Mouse (Mus musculus): ENCODE results near the gene Prmt7.

The Prmt7 gene

GRCm38 (mm10) chr8:106219620-106220019 lies 8.9 kb downstream of the Prmt7 start:
- DNase-seq (ENCODE audit: low spot score in 2 of 2), result no peak

- DNase-seq (ENCODE audit: low spot score in 2 of 2), result peak in 1 of 2 experiments; percentile 56
These were observed 15.9 kb downstream of the Prmt7 start for GRCm38 (mm10) chr8:106226589-106226988.

GRCm38 (mm10) chr8:106231536-106231935 lies 20.8 kb downstream of the Prmt7 start:
- no peak for DNase-seq (ENCODE audit: low spot score in 2 of 2)

GRCm38 (mm10) chr8:106232751-106233150 lies 22.0 kb downstream of the Prmt7 start:
- no peak for DNase-seq (ENCODE audit: low spot score in 2 of 2)

GRCm38 (mm10) chr8:106234567-106235261 lies 24.0 kb downstream of the Prmt7 start:
- DNase-seq (ENCODE audit: low spot score in 2 of 2), result no peak

- no peak for DNase-seq (ENCODE audit: low spot score in 2 of 2)
These were observed 26.4 kb downstream of the Prmt7 start for GRCm38 (mm10) chr8:106237106-106237505.

- DNase-seq (ENCODE audit: low spot score in 2 of 2), result no peak
These were observed 39.5 kb downstream of the Prmt7 start for GRCm38 (mm10) chr8:106250186-106250585.

GRCm38 (mm10) chr8:106258169-106258568 lies 47.4 kb downstream of the Prmt7 start:
- DNase-seq (ENCODE audit: low spot score in 2 of 2), result no peak

- DNase-seq (ENCODE audit: low spot score in 2 of 2), result no peak
These were observed 49.0 kb downstream of the Prmt7 start for GRCm38 (mm10) chr8:106259579-106260255.

- no peak for DNase-seq (ENCODE audit: low spot score in 2 of 2)
These were observed 50.2 kb downstream of the Prmt7 start for GRCm38 (mm10) chr8:106260894-106261293.

GRCm38 (mm10) chr8:106262343-106262742 lies 51.6 kb downstream of the Prmt7 start:
- no peak for DNase-seq (ENCODE audit: low spot score in 2 of 2)

- DNase-seq (ENCODE audit: low spot score in 2 of 2), result no peak
These were observed 53.2 kb downstream of the Prmt7 start for GRCm38 (mm10) chr8:106263928-106264327.

- no peak for DNase-seq (ENCODE audit: low spot score in 2 of 2)
These were observed 54.7 kb downstream of the Prmt7 start for GRCm38 (mm10) chr8:106265398-106265797.

- DNase-seq (ENCODE audit: low spot score in 2 of 2), result no peak
These were observed 58.1 kb downstream of the Prmt7 start for GRCm38 (mm10) chr8:106268710-106269346.

- DNase-seq (ENCODE audit: low spot score in 2 of 2), result peak; percentile 56 to 71
These were observed 60.1 kb downstream of the Prmt7 start for GRCm38 (mm10) chr8:106270804-106271203.

- no peak for DNase-seq (ENCODE audit: low spot score in 2 of 2)
These were observed 60.6 kb downstream of the Prmt7 start for GRCm38 (mm10) chr8:106271378-106271777.

- DNase-seq (ENCODE audit: low spot score in 2 of 2), result no peak
These were observed 62.7 kb downstream of the Prmt7 start for GRCm38 (mm10) chr8:106273468-106273867.

GRCm38 (mm10) chr8:106276709-106277317 lies 66.1 kb downstream of the Prmt7 start:
- DNase-seq (ENCODE audit: low spot score in 2 of 2), result no peak

- DNase-seq (ENCODE audit: low spot score in 2 of 2), result no peak
These were observed 67.8 kb downstream of the Prmt7 start for GRCm38 (mm10) chr8:106278367-106279042.

GRCm38 (mm10) chr8:106280154-106280553 lies 69.4 kb downstream of the Prmt7 start:
- DNase-seq (ENCODE audit: low spot score in 2 of 2), result no peak

- DNase-seq (ENCODE audit: low spot score in 2 of 2), result no peak
These were observed 70.1 kb downstream of the Prmt7 start for GRCm38 (mm10) chr8:106280844-106281243.

GRCm38 (mm10) chr8:106287445-106287844 lies 76.7 kb downstream of the Prmt7 start:
- no peak for DNase-seq (ENCODE audit: low spot score in 2 of 2)
